Mouse (Mus musculus) heart, postnatal 10 days (tissue): Measurements from ENCODE around the gene BC025920. TPM values are rescaled to one million over a fixed set of nuclear protein-coding genes. Genes with fewer than 3 reads are reported as not detected.

Experiments
- DNase-seq, 2 experiments: peaks; one replicate each; pipeline ENCODE4 v3.0.0; 2021
- intact Hi-C: fragments of 180-260 bp; cut with DNase I; formaldehyde crosslinking; loops from one replicate; pipeline ENCODE4 v1.15.1; 2025
- total RNA-seq, 2 experiments: library from RNA; stranded (reverse); gene quantifications; 2 replicates each; pipeline ENCODE4 v1.2.3; 2021

BC025920 gene
- total RNA-seq, 2 experiments from 2014 or later = 1.3 to 1.4 TPM

DNA sequence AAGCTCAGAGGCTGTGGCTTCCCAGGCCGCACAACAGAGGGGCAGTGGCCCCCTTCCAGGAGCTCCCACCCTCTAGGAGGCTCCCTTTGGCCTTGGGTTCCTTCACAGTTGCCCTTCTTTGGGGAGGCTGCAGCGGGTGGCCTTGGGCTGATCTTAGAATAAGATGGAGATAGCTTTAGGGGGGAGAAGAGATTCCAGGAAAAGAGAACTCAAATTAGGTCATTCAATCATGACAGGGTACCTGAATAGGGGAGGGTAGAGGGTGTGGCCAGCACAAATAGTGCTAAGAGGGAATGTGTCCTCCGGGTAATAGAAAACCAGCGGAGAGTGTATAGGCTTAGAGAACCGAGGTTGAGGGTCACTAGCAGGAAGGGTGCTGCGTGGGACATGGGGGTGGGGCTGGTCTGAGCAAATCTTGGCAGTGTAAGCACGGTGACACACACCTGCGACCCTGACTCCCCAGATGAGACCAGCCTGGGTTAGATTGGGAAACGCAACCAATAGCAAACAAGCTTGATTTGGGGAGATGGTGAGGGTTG lies 33.9 kb upstream of the BC025920 start:
- intact Hi-C loops = loop anchor here (2.0 kb wide), 1 partner anchor 27 kb away; no protein-coding TSS in a partner anchor
- no peak for DNase-seq

- intact Hi-C loops = loop anchor here (2.0 kb wide), 1 partner anchor 26 kb away; no protein-coding TSS in a partner anchor
- DNase-seq = peak; percentile 61 to 69
Measured at GRCm38 (mm10) chr10:81572975-81573374, 33.1 kb upstream of the BC025920 start.

DNA sequence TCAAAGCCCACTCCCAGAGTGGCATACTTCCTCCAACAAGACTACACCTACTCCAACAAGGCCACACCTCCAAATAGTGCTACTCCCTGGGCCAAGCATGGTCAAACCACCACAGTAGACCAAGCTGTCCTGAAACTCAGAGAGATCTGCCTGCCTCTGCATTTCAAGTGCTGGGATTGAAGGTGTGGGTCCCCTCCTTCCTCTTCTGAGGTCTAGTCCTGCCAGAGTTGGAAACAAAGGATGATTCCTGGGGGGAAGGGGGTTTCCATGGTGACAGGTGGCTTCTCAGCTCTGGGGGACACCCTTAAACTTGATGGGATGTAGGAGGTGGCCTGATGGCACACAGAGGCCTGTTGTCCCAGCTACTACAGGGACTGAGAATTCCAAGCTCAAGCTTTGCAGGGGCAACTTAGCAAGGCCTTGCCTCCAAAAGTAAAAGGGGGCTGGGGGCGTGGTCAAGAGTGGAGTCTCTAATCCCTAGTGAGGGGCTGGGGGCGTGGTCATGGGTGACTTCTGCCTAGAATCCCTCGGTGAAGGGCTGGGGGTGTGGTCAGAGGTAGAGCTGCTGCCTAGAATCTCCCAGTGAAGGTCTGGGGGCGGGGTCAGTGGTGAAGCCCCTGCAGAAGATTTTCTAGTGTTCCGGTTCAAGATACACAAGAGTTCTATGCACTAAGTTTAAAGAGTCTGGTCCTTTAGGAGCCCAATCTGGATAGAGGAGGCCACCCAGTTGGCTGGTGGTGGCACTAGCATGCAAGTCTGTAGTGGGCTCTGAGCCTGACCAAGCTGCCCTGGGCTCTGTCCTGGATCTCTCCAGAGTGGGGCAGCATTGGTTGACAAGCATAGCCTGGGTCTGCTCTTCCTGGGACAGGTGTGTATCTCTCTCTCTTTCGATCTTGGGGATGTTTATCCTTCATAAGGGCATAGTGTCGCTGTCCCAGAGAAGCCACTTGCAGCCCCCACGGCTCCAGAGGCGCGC lies 31.7 kb upstream of the BC025920 start, which contains the start of gene Tle2:
Gene Tle2 (plus strand): TSS at position 481 of the 976 bp plus-strand sequence.
- DNase-seq = peak; percentile 24 to 35
- intact Hi-C loops = no loop called here

DNA sequence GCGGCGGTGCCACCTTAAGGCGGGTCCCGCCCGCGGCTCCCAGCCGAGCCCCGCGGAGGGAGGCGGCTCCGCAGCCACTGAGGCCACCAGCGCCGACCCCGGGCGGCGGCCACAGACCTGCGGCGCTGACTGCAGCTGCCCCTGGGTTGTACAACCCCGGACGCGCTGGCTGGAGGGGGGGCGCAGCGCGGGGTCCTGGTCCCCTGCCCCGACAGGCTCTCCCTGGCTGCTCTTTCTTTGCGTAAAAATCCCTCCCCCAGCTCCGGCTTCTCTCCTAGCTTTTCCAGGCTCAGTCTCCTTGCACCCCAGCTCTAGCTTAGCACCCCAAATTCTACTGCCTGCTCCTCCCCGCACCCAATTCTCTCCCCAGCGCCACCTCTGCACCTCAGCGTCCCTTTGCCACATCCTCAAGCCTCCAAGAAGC lies 30.9 kb upstream of the BC025920 start:
- intact Hi-C loops = no loop called here
- DNase-seq = peak; percentile 54 to 62

DNA sequence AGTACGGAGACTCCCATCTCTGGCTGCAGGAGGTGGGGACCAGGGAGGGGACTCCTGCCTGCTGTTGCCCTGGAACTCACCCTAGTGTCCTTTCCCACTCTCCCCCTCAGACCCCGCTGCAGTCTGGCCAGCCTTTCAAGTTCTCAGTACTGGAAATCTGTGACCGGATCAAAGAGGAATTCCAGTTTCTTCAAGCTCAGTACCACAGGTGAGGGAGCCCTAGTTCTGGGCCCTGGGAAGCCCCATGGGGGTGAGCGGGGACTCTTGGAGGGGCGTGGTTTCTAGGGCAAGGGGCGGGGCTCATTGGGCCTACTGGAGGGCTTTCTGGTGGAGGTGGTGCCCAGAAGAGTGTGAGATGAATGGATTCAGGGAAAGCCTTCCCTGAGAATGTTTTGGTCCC lies 30.4 kb upstream of the BC025920 start:
- peak in 1 of 2 experiments; percentile 18 for DNase-seq
- intact Hi-C loops = no loop called here

DNA sequence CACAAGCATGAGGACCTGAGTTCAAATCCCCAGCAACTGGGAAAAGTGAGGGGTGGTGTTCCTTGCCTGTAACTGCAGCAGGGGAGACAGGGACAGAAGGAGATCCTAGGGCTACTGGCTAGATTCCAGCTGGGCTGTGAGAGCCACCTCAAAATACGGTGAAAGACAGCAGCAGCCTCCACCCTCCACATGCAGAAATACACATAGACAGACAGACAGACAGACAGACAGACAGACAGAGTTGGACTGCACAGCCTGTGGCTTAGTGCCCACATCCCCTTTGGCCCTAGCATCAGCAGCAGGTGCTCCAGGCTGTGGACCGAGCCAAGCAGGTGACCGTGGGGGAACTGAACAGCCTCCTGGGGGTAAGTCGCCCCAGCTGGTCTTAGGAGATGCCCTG lies 26.1 kb upstream of the BC025920 start:
- intact Hi-C loops = no loop called here
- DNase-seq = no peak

DNA sequence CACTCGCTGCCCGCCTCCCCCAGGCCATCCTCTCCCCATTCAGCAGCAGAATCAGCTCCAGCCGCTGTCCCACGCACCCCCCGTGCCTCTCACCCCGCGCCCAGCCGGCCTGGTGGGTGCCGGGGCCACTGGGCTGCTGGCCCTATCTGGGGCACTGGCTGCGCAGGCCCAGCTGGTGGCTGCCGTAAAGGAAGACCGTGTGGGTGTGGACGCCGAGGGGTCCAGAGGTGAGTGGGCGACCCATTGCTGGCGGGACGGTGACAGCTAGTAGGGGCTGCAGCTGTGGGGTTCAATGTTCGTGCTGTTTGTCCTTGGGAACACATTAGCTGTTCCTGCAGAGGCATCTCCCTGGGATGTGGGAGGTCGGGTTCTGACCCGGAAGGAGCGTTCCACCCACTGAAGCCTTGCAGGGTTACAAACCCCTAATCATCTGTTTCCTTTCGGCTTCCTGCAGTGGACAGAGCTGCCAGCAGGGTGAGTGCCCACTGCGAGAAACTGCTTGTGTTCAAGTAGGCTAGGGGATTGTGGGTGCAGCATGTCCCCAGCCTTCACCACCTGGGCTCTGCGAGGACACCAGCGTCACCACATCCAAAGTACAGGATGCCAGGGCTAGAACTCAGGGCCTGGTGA lies 25.5 kb upstream of the BC025920 start:
- DNase-seq = peak in 1 of 2 experiments; percentile 18

DNA sequence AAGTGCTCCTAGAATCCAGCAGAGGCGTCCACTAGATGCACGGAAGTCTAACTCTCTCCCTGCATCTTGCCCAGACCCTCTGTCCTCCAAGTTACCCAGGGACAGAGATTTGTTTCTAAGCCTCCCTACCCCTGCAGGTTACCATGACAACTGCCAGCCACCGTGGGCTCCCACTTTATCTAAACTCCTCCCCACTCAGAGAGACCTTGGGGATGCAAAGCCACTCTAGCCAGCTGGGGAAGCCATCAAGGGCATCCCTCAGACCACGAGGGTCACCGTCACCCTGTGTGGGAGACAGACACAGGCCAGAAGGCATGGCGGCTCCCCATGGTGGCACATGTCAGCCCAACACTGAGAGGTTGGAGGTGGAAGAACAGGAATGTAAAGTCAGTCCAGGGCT lies 22.7 kb upstream of the BC025920 start:
- DNase-seq = no peak
- intact Hi-C loops = no loop called here

More for the DNA sequence above, 25.5 kb upstream of the BC025920 start:
- intact Hi-C loops = no loop called here

DNA sequence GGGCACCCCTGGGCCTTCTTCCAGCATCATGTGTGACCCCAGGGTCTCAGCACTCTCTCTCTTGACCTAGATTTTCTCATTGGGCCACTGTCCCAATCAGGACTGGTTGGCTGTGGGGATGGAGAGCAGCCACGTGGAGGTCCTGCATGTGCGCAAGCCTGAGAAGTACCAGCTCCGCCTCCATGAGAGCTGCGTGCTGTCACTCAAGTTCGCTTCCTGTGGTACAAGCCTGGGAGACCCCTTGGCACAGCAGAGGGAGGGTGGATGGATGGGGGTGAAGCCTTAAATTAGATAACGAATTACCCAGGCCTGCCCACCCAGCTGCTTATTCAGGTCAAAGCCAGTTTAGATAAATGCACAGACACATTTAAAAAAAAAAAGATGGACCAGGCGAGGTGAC lies 17.3 kb upstream of the BC025920 start:
- intact Hi-C loops = no loop called here

GRCm38 (mm10) chr10:81591846-81592245 lies 14.2 kb upstream of the BC025920 start:
- intact Hi-C loops = no loop called here
- no peak for DNase-seq

More for the DNA sequence above, 17.3 kb upstream of the BC025920 start:
- no peak for DNase-seq

GRCm38 (mm10) chr10:81592631-81593030 lies 13.4 kb upstream of the BC025920 start:
- intact Hi-C loops = no loop called here
- no peak for DNase-seq

DNA sequence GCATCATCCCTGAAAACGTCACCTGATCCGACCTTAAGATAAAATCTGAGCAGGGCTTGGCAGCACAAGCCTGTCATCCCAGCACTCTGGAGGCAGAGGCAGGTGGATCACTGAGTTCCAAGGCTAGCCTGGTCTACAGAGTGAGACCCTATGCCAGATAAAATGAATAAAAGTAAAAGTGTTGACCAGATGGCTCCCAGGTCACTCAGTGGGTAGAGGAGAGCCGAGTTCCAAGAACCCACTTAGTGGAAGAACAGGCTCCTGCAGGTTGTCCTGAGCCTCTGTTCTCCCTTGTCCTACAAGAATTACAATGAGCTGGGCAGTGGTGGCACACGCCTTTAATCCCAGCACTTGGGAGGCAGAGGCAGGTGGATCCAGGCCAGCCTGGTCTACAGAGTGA lies 12.8 kb upstream of the BC025920 start:
- no peak for DNase-seq
- intact Hi-C loops = no loop called here

DNA sequence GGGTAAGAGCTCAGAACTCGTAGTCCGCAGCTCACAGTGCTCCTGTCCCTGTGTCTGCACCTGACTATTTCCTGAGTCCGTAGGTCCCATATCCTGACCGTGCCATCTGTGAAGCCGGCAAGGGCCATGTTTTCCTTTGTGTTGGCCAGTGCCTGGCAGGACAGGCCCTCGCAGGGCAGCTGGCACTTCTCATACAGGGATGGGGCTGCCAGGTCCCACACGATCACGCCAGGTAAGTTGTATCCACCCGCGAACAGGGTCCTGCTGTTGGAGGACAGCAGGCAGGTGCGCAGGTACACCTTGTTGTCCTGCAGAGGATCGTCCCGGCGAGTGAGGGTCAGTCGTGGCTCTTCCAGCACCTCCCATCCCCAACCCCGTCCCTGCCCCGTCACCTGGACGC lies 12.1 kb upstream of the BC025920 start:
- DNase-seq = no peak
- intact Hi-C loops = no loop called here

- no peak for DNase-seq
Measured at GRCm38 (mm10) chr10:81595599-81595998, 10.5 kb upstream of the BC025920 start.

GRCm38 (mm10) chr10:81596611-81597010 lies 9.5 kb upstream of the BC025920 start:
- intact Hi-C loops = no loop called here
- DNase-seq = peak; percentile 48 to 50

More at GRCm38 (mm10) chr10:81595599-81595998, 10.5 kb upstream of the BC025920 start:
- intact Hi-C loops = no loop called here

DNA sequence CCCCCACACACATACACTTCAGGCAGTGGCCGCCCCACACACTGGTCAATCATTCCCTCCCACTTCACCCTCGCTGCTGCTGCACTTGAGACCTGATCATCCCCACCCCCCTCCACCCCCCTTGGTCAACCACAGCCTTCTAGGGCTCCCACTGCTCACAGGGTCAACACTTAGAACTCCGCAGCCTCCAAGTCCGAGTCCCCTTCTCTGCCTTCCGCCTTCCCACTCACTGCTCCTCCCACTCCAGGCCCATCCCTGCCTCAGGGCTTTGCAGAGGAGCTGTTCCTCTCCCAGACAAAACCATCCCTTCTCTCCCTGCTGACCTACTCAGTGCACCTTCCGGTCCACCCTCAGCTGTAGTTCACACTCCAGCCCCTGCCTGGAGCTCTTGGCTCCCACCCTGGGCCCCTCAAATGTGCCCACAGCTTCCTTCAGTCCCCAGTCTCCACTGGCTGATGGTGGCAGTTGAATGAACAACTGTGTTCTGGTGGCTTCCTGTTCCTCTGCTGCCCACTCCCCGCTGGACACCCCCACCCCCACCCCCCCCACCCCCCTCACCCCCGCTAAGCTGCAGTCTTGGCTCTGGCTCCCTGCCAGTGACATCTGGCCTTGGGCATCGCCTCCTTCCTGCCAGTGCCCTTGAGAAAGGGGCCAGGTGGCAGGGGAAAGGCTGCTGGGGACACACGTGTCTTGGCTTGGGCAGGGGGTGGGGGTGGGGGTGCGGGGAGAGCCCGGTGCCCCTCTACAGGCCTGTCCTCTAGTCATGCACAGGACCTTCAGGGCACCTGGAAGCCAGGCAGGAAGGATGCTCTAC lies 8.7 kb upstream of the BC025920 start:
- intact Hi-C loops = no loop called here
- DNase-seq = peak; percentile 61

GRCm38 (mm10) chr10:81598342-81598741 lies 7.7 kb upstream of the BC025920 start:
- intact Hi-C loops = loop anchor here (2.0 kb wide), 1 partner anchor 26 kb away; no protein-coding TSS in a partner anchor
- no peak for DNase-seq

DNA sequence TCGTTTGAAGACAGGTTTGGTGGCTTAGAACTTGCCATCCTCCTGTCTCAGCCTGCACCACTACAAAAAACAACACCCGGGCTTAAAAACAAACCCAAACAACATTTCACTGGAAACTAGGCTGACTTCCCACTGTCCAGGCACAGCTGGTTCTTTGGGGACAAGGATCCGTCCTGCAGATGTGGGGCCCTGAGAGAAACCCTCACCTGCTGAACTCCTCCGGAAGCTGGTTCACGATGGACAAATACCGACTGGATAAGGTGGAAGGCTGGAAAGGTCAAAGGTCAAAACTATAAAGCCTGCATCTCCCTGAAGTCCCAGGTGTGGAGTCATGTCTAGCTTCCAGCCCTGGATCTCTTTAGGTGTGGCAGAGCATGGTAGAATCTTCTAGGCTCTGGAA lies 7.2 kb upstream of the BC025920 start:
- no peak for DNase-seq
- intact Hi-C loops = loop anchor here (2.0 kb wide), 1 partner anchor 26 kb away; no protein-coding TSS in a partner anchor

GRCm38 (mm10) chr10:81599630-81600029 lies 6.4 kb upstream of the BC025920 start:
- intact Hi-C loops = loop anchor here (2.0 to 10.0 kb wide), 2 partner anchors 27 to 45 kb away; partner anchors contain the start of gene Aes

DNA sequence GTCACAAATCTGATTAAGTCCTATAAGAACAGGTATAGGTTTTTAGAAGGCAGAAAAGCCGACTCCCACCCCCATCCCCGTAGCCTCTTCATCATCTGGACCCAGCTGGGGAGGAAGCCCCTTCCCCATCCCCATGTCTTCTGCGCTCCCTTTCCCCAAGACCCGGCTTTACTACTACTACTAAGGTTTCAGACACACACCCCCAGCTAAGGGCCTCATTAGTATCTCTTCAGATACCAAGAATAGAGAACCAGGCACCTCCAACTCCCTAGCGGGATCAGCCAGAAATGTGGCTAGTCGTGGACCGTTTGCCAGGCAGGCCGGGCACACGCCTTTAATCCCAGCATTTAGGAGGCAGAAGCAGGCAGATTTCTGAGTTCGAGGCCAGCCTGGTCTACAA lies 6.0 kb upstream of the BC025920 start:
- intact Hi-C loops = loop anchor here (10.0 kb wide), 1 partner anchor 45 kb away; the partner anchor contains the start of gene Aes
- DNase-seq = no peak

More at GRCm38 (mm10) chr10:81599630-81600029, 6.4 kb upstream of the BC025920 start:
- DNase-seq = no peak
